Mouse (Mus musculus) forebrain, embryonic 10.5 days (tissue): Measurements from ENCODE around the gene Slc25a20. TPM values are rescaled to one million over a fixed set of nuclear protein-coding genes. Genes with fewer than 3 reads are reported as not detected.

Source experiments
- DNase-seq: peaks from one replicate; pipeline ENCODE4 v3.0.0-alpha.2; 2017; ENCODE audit warnings: low spot score; ENCODE audit errors: extremely low spot score
- H3K27ac ChIP-seq: fragments of 300-500 bp; sonication (generic); 2 replicates; pipeline ENCODE4 v1.5.1; 2016; ENCODE audit warnings: mild to moderate bottlenecking
- H3K27me3 ChIP-seq: fragments of 300-500 bp; sonication (generic); 2 replicates; pipeline ENCODE4 v1.6.1; 2016; ENCODE audit warnings: mild to moderate bottlenecking; ENCODE audit not compliant: poor library complexity, severe bottlenecking
- H3K36me3 ChIP-seq: fragments of 300-500 bp; sonication (generic); replicated peaks from 2 replicates; pipeline ENCODE4 v1.6.1; 2016; ENCODE audit warnings: mild to moderate bottlenecking, moderate library complexity
- H3K4me1 ChIP-seq: fragments of 300-500 bp; sonication (generic); 2 replicates; pipeline ENCODE4 v1.6.1; 2016
- H3K4me3 ChIP-seq: fragments of 300-500 bp; sonication (generic); 2 replicates; pipeline ENCODE4 v1.5.1; 2016; ENCODE audit warnings: mild to moderate bottlenecking, moderate library complexity
- H3K9me3 ChIP-seq: fragments of 300-500 bp; sonication (generic); 2 replicates; pipeline ENCODE4 v1.6.1; 2016; ENCODE audit warnings: mild to moderate bottlenecking, moderate library complexity
- WGBS: fragments of 180-500 bp; shearing (Covaris S2); methylation state at CpG from one replicate; pipeline ENCODE4 v1.1.7; 2016; 5-methylcytosine and 5-hydroxymethylcytosine counted together
- microRNA-seq: library from miRNA; unstranded; fragments of <30 nt; microRNA quantifications from one replicate; pipeline ENCODE4, GENCODE M21; 2017
- polyA plus RNA-seq: library from polyadenylated mRNA; unstranded; fragments of >200 nt; fragmentation: Nextera tagmentation; extraction: Ambion mirVana; gene quantifications from 2 replicates; pipeline ENCODE4 v1.2.1, GENCODE M21; 2016

The Slc25a20 gene
- polyA plus RNA-seq, 1 experiment from 2014 or later = 35.8 TPM

DNA sequence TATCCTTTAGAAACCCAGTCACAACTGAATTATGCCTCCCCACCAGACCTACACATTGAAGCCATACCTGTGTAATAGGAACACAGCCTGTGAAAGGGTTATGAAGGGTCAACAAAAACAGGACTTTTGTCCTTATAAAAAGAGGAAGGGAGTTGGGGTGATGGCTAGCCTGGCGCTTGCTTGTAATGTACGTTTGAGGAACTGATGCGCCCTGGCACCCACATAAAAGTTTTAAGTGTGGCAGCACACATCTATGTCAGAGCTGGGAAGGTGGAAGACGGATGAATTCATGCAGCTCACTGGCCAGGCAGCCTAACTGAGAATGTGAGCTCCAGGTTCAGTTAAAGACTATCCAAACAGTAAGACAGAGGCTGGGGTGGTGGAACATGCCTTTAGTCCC lies 54.3 kb downstream of the Slc25a20 start:
- Histone ChIP-seq H3K27ac (no peak overlapping the region), H3K27me3 (no peaks in the 10 kb centered on the region), H3K4me1 (no peaks in the 10 kb centered on the region), H3K36me3 (peaks cover 29% of the 10 kb centered on the region), H3K4me3 (no peak overlapping the region), H3K9me3 (no peaks in the 10 kb centered on the region)
- WGBS = 92% methylated on average over 4 of the region's 4 CpGs
- no peak for DNase-seq

DNA sequence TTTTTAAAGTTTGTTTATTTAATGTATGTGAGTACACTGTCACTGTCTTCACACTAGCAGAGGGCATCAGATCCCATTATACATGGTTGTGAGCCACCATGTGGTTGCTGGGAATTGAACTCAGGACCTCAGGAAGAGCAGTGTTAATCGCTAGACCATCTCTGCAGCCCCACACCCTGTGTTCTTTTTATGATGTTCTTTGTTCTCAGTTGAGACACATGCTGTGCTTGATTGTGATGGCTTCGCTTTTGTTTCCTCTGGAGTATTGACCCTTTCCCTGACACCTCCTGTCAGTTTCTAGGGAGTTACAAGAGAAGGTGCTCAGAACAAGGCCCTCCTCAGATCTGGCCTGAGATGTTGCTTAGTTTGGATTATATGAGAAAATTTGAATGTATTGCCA lies 61.9 kb downstream of the Slc25a20 start:
- DNase-seq = no peak
- WGBS = 34% methylated on average over 2 of the region's 2 CpGs

DNA sequence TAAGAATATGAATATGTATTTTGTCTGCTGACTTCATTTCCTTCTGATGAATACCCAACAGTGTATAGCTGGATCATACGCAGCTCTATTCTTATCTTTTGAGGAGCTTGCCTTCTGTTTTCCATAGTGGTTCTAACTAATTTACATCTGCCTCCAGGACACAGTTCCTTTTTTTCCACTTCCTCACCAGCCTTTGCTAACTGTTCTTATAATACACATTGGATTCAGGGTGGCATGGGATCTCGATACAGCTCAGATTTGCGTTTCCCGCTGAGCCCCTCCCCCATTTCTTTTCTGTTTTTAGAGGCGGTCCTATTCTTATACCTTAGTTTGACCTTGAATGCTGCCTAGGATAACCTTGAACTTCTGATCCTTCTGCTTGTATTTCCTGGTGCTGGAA lies 64.2 kb downstream of the Slc25a20 start:
- H3K4me3 ChIP-seq = no peak overlapping the region
- no peaks in the 10 kb centered on the region for H3K9me3 ChIP-seq
- WGBS = 93% methylated on average over 5 of the region's 5 CpGs
- H3K4me1 ChIP-seq = no peaks in the 10 kb centered on the region
- H3K27ac ChIP-seq = no peak overlapping the region
- DNase-seq = no peak
- H3K27me3 ChIP-seq = no peaks in the 10 kb centered on the region
- peaks cover 26% of the 10 kb centered on the region for H3K36me3 ChIP-seq

More for the DNA sequence above, 61.9 kb downstream of the Slc25a20 start:
- no peaks in the 10 kb centered on the region for H3K9me3 ChIP-seq
- peaks cover 42% of the 10 kb centered on the region for H3K36me3 ChIP-seq
- H3K4me1 ChIP-seq = no peaks in the 10 kb centered on the region
- no peak overlapping the region for H3K27ac ChIP-seq
- no peaks in the 10 kb centered on the region for H3K27me3 ChIP-seq
- no peak overlapping the region for H3K4me3 ChIP-seq

DNA sequence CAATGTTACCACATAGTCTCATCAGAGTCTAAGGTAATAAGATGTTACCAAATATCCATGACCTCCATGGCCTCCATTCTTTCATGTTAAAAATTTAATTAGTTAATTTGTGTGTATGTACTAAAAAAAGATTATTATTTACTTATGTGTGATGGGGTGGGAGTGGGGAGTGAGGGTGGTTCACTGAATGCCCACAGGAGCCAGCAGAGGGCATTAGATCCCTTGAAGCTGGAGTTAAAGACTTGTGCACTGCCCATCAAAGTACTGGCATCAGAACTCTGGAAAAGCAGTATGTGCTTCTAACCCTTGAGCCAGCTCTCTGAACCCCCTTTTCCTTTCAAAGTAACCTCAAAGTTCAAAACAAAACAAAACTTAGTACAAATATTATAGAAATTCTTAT lies 67.2 kb downstream of the Slc25a20 start:
- Histone ChIP-seq H3K4me1 (no peaks in the 10 kb centered on the region), H3K36me3 (peaks cover 23% of the 10 kb centered on the region), H3K9me3 (no peaks in the 10 kb centered on the region), H3K27ac (no peak overlapping the region), H3K27me3 (no peaks in the 10 kb centered on the region), H3K4me3 (no peak overlapping the region)
- no peak for DNase-seq

DNA sequence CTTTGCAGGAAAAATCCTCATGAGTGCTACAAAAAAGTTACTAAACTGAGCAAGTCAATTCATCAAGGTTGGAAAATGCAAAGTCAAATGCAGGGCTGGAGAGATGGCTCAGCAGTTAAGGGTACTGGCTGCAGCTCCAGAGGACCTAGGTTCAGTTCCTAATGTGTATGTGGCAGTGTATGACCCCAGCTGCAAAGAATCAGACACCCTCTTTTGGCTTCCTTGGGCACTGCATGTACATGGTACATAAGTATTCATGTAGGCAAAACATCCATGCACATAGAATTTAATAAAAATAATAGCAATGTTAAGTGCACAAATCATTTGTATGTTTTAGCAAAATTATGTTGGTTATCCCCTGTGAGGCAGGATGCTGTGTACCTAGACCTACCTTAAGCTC lies 70.6 kb downstream of the Slc25a20 start:
- H3K27me3 ChIP-seq = no peaks in the 10 kb centered on the region
- no peak overlapping the region for H3K27ac ChIP-seq
- H3K36me3 ChIP-seq = peaks cover 43% of the 10 kb centered on the region
- H3K4me1 ChIP-seq = no peaks in the 10 kb centered on the region
- H3K9me3 ChIP-seq = no peaks in the 10 kb centered on the region
- DNase-seq = no peak
- H3K4me3 ChIP-seq = no peak overlapping the region

Small RNA genes within 50 kb of the gene (microRNA-seq; reads per million reads assigned to microRNA genes)
- not detected for gene Gm26298

Other genes starting within 250 kb of the Slc25a20 start
- 0.57 and 0.97 TPM in 2 replicates for gene Ccdc36, start 233.6 kb upstream of the Slc25a20 start, polyA plus RNA-seq
- not detected in 2 replicates for gene BC048562, start 225.6 kb upstream of the Slc25a20 start, polyA plus RNA-seq
- 53.6 and 54.1 TPM in 2 replicates for gene Ccdc71, start 201.6 kb upstream of the Slc25a20 start, polyA plus RNA-seq
- 33.1 and 40.3 TPM in 2 replicates for gene Klhdc8b, start 200.5 kb upstream of the Slc25a20 start, polyA plus RNA-seq
- gene Lamb2, start 182.4 kb upstream of the Slc25a20 start, polyA plus RNA-seq = 34.8 and 40.8 TPM in 2 replicates
- 76.1 and 79.9 TPM in 2 replicates for gene Usp19, start 171.5 kb upstream of the Slc25a20 start, polyA plus RNA-seq
- 113 and 117 TPM in 2 replicates for gene Qars, start 154.4 kb upstream of the Slc25a20 start, polyA plus RNA-seq
- 160 and 164 TPM in 2 replicates for gene Qrich1, start 145.3 kb upstream of the Slc25a20 start, polyA plus RNA-seq
- 244 and 260 TPM in 2 replicates for gene Impdh2, start 101.8 kb upstream of the Slc25a20 start, polyA plus RNA-seq
- 43.3 and 50.6 TPM in 2 replicates for gene Ndufaf3, start 94.7 kb upstream of the Slc25a20 start, polyA plus RNA-seq
- 192 and 201 TPM in 2 replicates for gene Dalrd3, start 92.2 kb upstream of the Slc25a20 start, polyA plus RNA-seq
- gene Wdr6, start 83.3 kb upstream of the Slc25a20 start, polyA plus RNA-seq = 203 and 212 TPM in 2 replicates
- 11.9 and 12.1 TPM in 2 replicates for gene P4htm, start 64.4 kb upstream of the Slc25a20 start, polyA plus RNA-seq
- 64.1 and 69.1 TPM in 2 replicates for gene Arih2, start 12.7 kb upstream of the Slc25a20 start, polyA plus RNA-seq
- 28.5 and 30.1 TPM in 2 replicates for gene Prkar2a, start 27.2 kb downstream of the Slc25a20 start, polyA plus RNA-seq
- 78.3 and 89.3 TPM in 2 replicates for gene Ip6k2, start 121.7 kb downstream of the Slc25a20 start, polyA plus RNA-seq
- gene Nckipsd, start 146.3 kb downstream of the Slc25a20 start, polyA plus RNA-seq = 14.1 and 18.8 TPM in 2 replicates
- gene Celsr3, start 164.2 kb downstream of the Slc25a20 start, polyA plus RNA-seq = 1.5 and 2.1 TPM in 2 replicates
- 11.5 and 11.6 TPM in 2 replicates for gene Slc26a6, start 191.2 kb downstream of the Slc25a20 start, polyA plus RNA-seq